Mouse (Mus musculus) adipocyte (in vitro differentiated cells): ENCODE results near the gene Trub2.

Experiments used
- DNase-seq: peaks from one replicate; pipeline ENCODE4 v3.0.0-alpha.2; 2016; ENCODE audit warnings: low spot score

Trub2 gene

DNA sequence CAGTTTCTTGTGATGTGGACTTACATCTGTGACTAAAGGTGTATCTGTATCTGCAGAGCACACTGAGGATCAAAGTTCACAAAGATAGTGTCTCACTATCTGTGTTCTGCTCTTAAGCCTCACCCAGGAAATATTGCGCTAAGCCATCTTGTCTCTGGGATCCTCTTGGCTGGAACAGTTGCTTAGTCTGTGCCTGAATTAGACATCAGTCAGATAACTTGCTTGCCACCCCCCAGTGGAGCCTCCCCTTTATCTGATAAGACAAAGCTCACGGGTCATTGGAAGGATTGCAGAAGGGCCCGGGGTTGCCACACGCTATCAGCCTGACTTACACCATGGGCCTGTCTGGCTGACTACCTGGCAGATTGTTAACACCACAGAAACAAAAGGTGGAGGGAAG, 15.0 kb downstream of the Trub2 start:
- DNase-seq, result no peak

GRCm38 (mm10) chr2:29771611-29772461, 16.5 kb downstream of the Trub2 start:
- peak; percentile 81 for DNase-seq

DNA sequence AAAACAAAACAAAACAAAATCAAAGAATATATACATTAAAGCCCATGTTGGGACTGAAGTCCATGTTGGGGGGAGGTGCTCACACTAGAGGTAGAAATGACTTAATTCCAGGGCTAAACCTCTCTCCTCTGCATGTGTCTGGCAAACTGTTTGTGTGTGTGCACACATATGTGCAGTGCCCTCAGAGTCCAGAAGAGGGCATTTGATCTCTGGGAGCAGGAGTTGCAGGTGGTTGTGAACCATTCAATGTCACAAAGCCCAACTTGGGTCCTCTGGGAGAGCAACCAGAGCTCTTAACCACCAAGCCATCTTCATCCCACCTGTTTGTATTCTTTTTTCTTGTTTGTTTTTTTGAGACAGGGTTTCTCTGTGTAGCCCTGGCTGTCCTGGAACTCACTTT, 18.1 kb downstream of the Trub2 start:
- DNase-seq, result no peak

DNA sequence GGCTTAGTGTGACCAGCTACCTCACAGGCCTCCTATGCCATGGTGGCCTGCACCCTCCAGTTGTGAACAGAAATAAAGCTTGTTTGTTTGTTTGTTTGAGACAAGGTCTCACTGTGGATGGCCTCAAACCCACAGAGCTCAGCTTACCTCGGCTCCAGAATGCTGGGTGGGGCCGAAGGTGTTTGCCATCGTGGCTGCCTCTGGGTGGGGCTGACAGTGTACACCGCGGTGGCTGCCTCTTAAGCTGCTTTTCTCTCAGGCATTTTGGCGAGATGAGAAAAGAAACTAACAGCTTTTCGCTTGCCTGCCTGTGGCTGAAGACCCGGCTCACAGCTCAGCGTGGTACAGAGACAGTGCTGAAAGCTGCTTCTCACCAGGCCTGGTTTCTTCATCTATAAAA, 19.4 kb downstream of the Trub2 start:
- DNase-seq, result no peak

DNA sequence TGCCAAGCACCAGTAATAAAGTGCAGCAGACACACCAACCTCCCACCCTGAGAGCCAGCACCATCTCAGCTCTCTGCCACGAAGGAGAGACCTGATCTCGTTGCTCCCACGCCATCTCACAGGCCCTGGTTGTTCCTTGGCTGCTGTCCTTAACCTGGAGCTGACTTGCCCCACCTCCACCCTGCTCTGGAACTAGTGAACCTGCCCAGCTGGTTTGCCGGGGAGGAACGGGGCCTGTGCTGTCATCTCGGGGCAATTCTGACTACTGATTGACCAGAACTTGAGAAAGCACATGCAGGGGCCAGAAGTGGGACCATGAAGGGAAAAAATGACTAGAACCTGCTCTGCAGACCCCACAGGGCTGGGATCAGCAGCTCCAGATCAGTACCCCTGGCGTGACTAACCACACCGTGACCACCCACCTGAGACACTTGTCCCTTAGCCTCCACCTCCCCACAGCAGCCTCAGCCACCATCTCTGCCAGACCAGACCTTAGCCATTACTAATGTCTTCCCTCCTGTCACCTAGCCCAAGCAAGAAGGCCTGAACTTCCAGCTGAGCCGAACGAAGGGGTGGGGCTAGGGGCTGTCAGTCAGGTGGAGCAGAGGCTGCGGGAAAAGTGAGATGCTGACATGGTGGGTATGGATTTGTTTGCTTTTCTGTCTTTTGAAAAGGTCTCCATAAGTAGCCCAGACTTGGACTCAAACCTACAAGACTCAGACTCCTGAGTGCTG, 20.2 kb downstream of the Trub2 start:
- no peak for DNase-seq

DNA sequence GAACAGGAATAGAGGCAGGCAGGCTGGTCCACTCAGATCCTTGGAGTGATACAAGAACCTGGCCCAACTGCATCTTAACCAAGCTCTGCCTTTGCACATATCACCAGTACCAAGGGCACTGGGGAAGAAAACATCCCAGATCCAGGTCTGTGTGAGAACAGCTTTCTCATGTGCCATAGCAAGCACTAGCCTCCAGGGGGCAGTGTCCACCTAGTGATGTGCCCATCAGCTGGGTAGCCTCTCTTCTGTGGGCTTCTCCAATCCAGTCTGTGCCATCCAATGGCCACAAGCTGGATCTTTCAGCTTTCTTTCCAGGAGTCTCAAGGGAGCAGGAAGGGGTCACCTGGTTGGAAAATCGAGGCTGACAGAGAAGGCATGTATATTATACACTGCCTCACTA, 23.5 kb downstream of the Trub2 start:
- DNase-seq, result peak; percentile 72

DNA sequence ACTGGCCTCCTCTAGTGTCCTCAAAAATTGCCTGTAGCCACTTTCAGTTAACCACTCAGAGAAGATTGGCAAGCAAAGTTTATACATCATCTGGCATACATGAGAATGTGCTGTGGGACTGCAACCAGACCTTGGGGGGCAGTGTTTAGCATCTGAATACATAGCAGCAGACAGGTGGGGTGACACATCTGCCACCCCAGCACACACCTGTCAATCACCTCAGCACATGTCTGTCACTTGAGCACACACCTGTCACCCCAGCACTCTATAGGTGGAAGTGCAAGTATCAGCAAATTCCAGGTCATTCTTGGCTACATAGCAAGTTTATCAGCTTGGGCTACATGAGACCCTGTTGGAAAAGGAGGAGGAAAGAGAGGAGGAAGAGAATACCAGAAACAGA, 32.6 kb downstream of the Trub2 start:
- no peak for DNase-seq

GRCm38 (mm10) chr2:29752397-29752796, 35.9 kb downstream of the Trub2 start:
- DNase-seq, result no peak

DNA sequence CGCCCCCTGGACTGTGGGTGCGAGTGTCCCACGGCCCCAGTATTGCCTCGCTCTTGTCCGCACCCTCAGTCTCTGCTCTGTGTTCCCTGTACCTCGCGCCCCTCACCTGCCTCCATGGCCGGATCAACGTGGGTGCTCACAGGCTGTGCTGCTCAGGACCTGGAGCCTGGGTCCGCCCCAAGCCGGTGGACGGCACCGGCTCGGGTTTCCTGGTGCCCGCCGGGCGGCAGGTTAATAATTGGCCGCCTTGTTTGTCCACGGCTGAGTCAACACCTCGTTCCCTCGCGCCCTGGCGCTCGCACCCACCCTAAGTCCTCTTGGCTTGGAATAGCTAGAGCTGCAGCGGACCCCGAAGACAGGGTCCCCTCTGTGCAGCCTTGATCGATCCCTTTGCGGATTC, 36.8 kb downstream of the Trub2 start, which contains the start of gene Gm13420:
Gene Gm13420, minus strand, starts transcription at position 189 of the 400 bp plus-strand sequence.
- DNase-seq, result no peak

GRCm38 (mm10) chr2:29748499-29748898, 39.8 kb downstream of the Trub2 start:
- no peak for DNase-seq

- no peak for DNase-seq
These were observed 40.5 kb downstream of the Trub2 start for GRCm38 (mm10) chr2:29747852-29748251.

GRCm38 (mm10) chr2:29747188-29747782, 41.0 kb downstream of the Trub2 start:
- DNase-seq, result no peak

DNA sequence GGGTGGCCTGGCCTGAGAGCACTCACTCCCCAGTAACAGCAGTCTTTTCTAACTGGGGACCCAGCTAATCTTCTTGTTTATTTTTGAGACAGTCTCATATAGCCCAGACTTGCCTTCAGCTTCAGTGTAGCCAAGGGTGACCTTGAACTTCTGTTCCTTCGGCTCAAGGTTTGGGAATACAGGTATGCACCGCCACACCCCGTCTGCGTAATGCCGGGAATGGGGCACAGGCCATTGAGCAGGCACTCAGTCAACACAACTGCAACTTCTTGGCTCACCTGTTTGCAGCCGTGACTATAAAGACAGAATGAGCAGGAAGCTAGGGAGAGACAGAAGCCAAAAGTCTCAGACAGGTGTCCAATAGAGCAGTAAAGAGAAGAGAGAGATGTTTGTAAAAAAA, 44.0 kb downstream of the Trub2 start:
- no peak for DNase-seq

DNA sequence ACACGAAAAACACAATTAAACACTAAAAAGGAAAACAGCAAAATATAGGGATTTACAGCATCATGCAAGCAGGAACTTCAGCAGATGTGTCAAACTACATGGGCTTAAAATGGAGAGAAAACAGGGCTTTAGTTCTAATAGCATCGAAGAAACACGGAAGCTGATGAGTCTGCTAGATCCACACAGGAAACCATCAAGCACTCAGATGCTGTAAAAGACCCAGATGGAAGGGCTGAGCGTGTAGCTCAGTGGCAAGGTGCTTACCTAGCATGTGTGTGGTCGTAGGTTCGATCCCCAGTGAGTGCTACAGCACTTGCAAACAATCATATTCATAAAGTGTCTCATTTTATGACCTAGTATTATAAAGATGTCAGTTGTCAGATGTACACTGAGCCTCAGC, 47.1 kb downstream of the Trub2 start:
- no peak for DNase-seq

- DNase-seq, result no peak
These were observed 48.9 kb downstream of the Trub2 start for GRCm38 (mm10) chr2:29739368-29739767.

- no peak for DNase-seq
These were observed 49.5 kb downstream of the Trub2 start for GRCm38 (mm10) chr2:29738799-29739198.

GRCm38 (mm10) chr2:29737209-29737925, 50.9 kb downstream of the Trub2 start:
- DNase-seq, result no peak

- DNase-seq, result no peak
These were observed 52.6 kb downstream of the Trub2 start for GRCm38 (mm10) chr2:29735708-29736107.

GRCm38 (mm10) chr2:29733348-29733747, 55.0 kb downstream of the Trub2 start:
- DNase-seq, result no peak

GRCm38 (mm10) chr2:29732559-29732958, 55.7 kb downstream of the Trub2 start:
- DNase-seq, result peak; percentile 31

DNA sequence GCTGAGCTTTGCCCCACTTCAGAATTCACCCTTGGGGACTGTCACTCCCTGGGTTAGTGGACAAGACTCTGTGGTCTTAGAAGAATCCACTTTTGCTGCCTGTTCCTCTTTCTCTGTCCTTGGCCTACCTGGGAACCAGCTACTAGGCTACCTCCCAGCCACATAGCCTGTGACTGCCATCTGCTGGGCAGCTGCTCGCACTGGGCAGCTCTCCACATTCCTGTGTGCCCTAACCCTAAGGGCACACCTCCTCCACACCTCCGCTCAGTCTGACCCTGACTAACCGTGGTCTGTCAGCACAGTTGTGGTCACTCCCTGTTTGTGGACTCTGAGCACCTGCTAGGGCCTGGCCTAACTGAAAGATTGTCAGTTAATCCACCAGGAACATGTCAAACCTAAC, 56.8 kb downstream of the Trub2 start:
- peak; percentile 63 for DNase-seq

- DNase-seq, result no peak
These were observed 58.8 kb downstream of the Trub2 start for GRCm38 (mm10) chr2:29729500-29729899.
